Mouse (Mus musculus): ENCODE data around the gene Dgkq. TPM values are rescaled to one million over a fixed set of nuclear protein-coding genes. Genes with fewer than 3 reads are reported as not detected.
A peak's percentile ranks its signal among the peaks of the same experiment; 100 is the strongest.
"Not testable (repeated sequence)": the region's sequence is repeated elsewhere in the genome, so short reads cannot be mapped to it uniquely, and the experiment has no call there.

Dgkq gene
- polyA plus RNA-seq, 1 experiment from 2014 or later, result 9.1 TPM

GRCm38 (mm10) chr5:108647311-108647710 is 22.2 kb downstream of the Dgkq start:
- ATAC-seq (ENCODE audit: insufficient number of reproducible peaks, insufficient read depth, low FRiP score, low read depth), result no peak
- 84% methylated on average over 2 of the region's 2 CpGs for WGBS
- Histone ChIP-seq H3K4me3 (ENCODE audit: low read depth, low read length) (no peak overlapping the region), H3K4me2 (replicated peaks; ENCODE audit: low read depth, low read length) (no peak overlapping the region), H3K36me3 (ENCODE audit: control insufficient read depth, insufficient read depth, low read length) (peaks cover 34% of the 10 kb centered on the region), H3K27ac (ENCODE audit: low read length) (no peak overlapping the region), H3K4me1 (ENCODE audit: control insufficient read depth, insufficient read depth, low read length) (no peaks in the 10 kb centered on the region), H3K9me3 (ENCODE audit: control insufficient read depth, low read depth, low read length) (no peaks in the 10 kb centered on the region), H3K27me3 (ENCODE audit: control insufficient read depth, insufficient read depth, low read length) (no peaks in the 10 kb centered on the region), H3K9ac (replicated peaks; ENCODE audit: low read depth, low read length) (no peak overlapping the region)

GRCm38 (mm10) chr5:108646343-108646660 is 23.2 kb downstream of the Dgkq start:
- Histone ChIP-seq H3K9me3 (ENCODE audit: control insufficient read depth, low read depth, low read length) (no peaks in the 10 kb centered on the region), H3K27me3 (ENCODE audit: control insufficient read depth, insufficient read depth, low read length) (no peaks in the 10 kb centered on the region), H3K4me2 (replicated peaks; ENCODE audit: low read depth, low read length) (no peak overlapping the region), H3K9ac (replicated peaks; ENCODE audit: low read depth, low read length) (no peak overlapping the region), H3K4me1 (ENCODE audit: control insufficient read depth, insufficient read depth, low read length) (no peaks in the 10 kb centered on the region), H3K4me3 (ENCODE audit: low read depth, low read length) (no peak overlapping the region), H3K27ac (ENCODE audit: low read length) (no peak overlapping the region), H3K36me3 (ENCODE audit: control insufficient read depth, insufficient read depth, low read length) (peaks cover 36% of the 10 kb centered on the region)
- WGBS, result 83% methylated on average over 3 of the region's 3 CpGs
- no peak for ATAC-seq (ENCODE audit: insufficient number of reproducible peaks, insufficient read depth, low FRiP score, low read depth)

- no peak overlapping the region for H3K4me2 ChIP-seq (replicated peaks; ENCODE audit: low read depth, low read length)
- no peak overlapping the region for H3K4me3 ChIP-seq (ENCODE audit: low read depth, low read length)
- no peak overlapping the region for H3K27ac ChIP-seq (ENCODE audit: low read length)
- no peaks in the 10 kb centered on the region for H3K9me3 ChIP-seq (ENCODE audit: control insufficient read depth, low read depth, low read length)
- H3K4me1 ChIP-seq (ENCODE audit: control insufficient read depth, insufficient read depth, low read length), result no peaks in the 10 kb centered on the region
- ATAC-seq (ENCODE audit: insufficient number of reproducible peaks, insufficient read depth, low FRiP score, low read depth), result no peak
- H3K36me3 ChIP-seq (ENCODE audit: control insufficient read depth, insufficient read depth, low read length), result peaks cover 36% of the 10 kb centered on the region
- no peaks in the 10 kb centered on the region for H3K27me3 ChIP-seq (ENCODE audit: control insufficient read depth, insufficient read depth, low read length)
- H3K9ac ChIP-seq (replicated peaks; ENCODE audit: low read depth, low read length), result no peak overlapping the region
- 95% methylated on average over 9 of the region's 9 CpGs for WGBS
Measured at GRCm38 (mm10) chr5:108645651-108646342, 23.7 kb downstream of the Dgkq start.

- no peak overlapping the region for H3K27ac ChIP-seq (ENCODE audit: low read length)
- H3K4me2 ChIP-seq (replicated peaks; ENCODE audit: low read depth, low read length), result no peak overlapping the region
- H3K4me1 ChIP-seq (ENCODE audit: control insufficient read depth, insufficient read depth, low read length), result no peaks in the 10 kb centered on the region
- no peak overlapping the region for H3K4me3 ChIP-seq (ENCODE audit: low read depth, low read length)
- no peak for ATAC-seq (ENCODE audit: insufficient number of reproducible peaks, insufficient read depth, low FRiP score, low read depth)
- H3K9ac ChIP-seq (replicated peaks; ENCODE audit: low read depth, low read length), result no peak overlapping the region
- H3K27me3 ChIP-seq (ENCODE audit: control insufficient read depth, insufficient read depth, low read length), result no peaks in the 10 kb centered on the region
- H3K36me3 ChIP-seq (ENCODE audit: control insufficient read depth, insufficient read depth, low read length), result peaks cover 28% of the 10 kb centered on the region
- WGBS, result 73% methylated on average over 2 of the region's 2 CpGs
- no peaks in the 10 kb centered on the region for H3K9me3 ChIP-seq (ENCODE audit: control insufficient read depth, low read depth, low read length)
Measured at GRCm38 (mm10) chr5:108643674-108644073, 25.8 kb downstream of the Dgkq start.

- peaks cover 3% of the 10 kb centered on the region; the same call in 1 of the 2 replicates for H3K36me3 ChIP-seq (ENCODE audit: control insufficient read depth, insufficient read depth, low read length)
- ATAC-seq (ENCODE audit: insufficient number of reproducible peaks, insufficient read depth, low FRiP score, low read depth), result no peak
- WGBS, result 68% methylated on average over 4 of the region's 4 CpGs
- H3K9ac ChIP-seq (replicated peaks; ENCODE audit: low read depth, low read length), result no peak overlapping the region
- no peaks in the 10 kb centered on the region for H3K4me1 ChIP-seq (ENCODE audit: control insufficient read depth, insufficient read depth, low read length)
- no peaks in the 10 kb centered on the region for H3K9me3 ChIP-seq (ENCODE audit: control insufficient read depth, low read depth, low read length)
- no peak overlapping the region for H3K4me3 ChIP-seq (ENCODE audit: low read depth, low read length)
- H3K4me2 ChIP-seq (replicated peaks; ENCODE audit: low read depth, low read length), result no peak overlapping the region
- no peak overlapping the region for H3K27ac ChIP-seq (ENCODE audit: low read length)
- no peaks in the 10 kb centered on the region for H3K27me3 ChIP-seq (ENCODE audit: control insufficient read depth, insufficient read depth, low read length)
Measured at GRCm38 (mm10) chr5:108636172-108636571, 33.3 kb downstream of the Dgkq start.

- H3K36me3 ChIP-seq (ENCODE audit: control insufficient read depth, insufficient read depth, low read length); H3K4me3 ChIP-seq (ENCODE audit: low read depth, low read length); H3K27me3 ChIP-seq (ENCODE audit: control insufficient read depth, insufficient read depth, low read length); H3K4me2 ChIP-seq (replicated peaks; ENCODE audit: low read depth, low read length); H3K9ac ChIP-seq (replicated peaks; ENCODE audit: low read depth, low read length); H3K9me3 ChIP-seq (ENCODE audit: control insufficient read depth, low read depth, low read length); ATAC-seq (ENCODE audit: insufficient number of reproducible peaks, insufficient read depth, low FRiP score, low read depth); H3K4me1 ChIP-seq (ENCODE audit: control insufficient read depth, insufficient read depth, low read length); H3K27ac ChIP-seq (ENCODE audit: low read length): not testable (repeated sequence)
- 93% methylated on average over 2 of the region's 3 CpGs for WGBS
Measured at GRCm38 (mm10) chr5:108634088-108634487, 35.4 kb downstream of the Dgkq start.

- H3K9ac ChIP-seq (replicated peaks; ENCODE audit: low read depth, low read length), result no peak overlapping the region
- no peaks in the 10 kb centered on the region; the same call in 1 of the 2 replicates for H3K36me3 ChIP-seq (ENCODE audit: control insufficient read depth, insufficient read depth, low read length)
- H3K4me1 ChIP-seq (ENCODE audit: control insufficient read depth, insufficient read depth, low read length), result peaks cover 6% of the 10 kb centered on the region
- no peak overlapping the region for H3K4me2 ChIP-seq (replicated peaks; ENCODE audit: low read depth, low read length)
- H3K27me3 ChIP-seq (ENCODE audit: control insufficient read depth, insufficient read depth, low read length), result no peaks in the 10 kb centered on the region
- H3K4me3 ChIP-seq (ENCODE audit: low read depth, low read length), result no peak overlapping the region
- H3K9me3 ChIP-seq (ENCODE audit: control insufficient read depth, low read depth, low read length), result no peaks in the 10 kb centered on the region
- 83% methylated on average over 4 of the region's 4 CpGs for WGBS
- ATAC-seq (ENCODE audit: insufficient number of reproducible peaks, insufficient read depth, low FRiP score, low read depth), result no peak
- no peak overlapping the region for H3K27ac ChIP-seq (ENCODE audit: low read length)
Measured at GRCm38 (mm10) chr5:108633676-108634075, 35.8 kb downstream of the Dgkq start.

GRCm38 (mm10) chr5:108629634-108630483 is 39.6 kb downstream of the Dgkq start, which contains the start of the genes Gak and Tmem175:
TSS of gene Gak (minus strand) at chr5:108629755.
TSS of gene Tmem175 (plus strand) at chr5:108629770.
- peak within 1 kb of the TSS; percentile 89 for H3K9ac ChIP-seq (replicated peaks; ENCODE audit: low read depth, low read length)
- ATAC-seq (ENCODE audit: insufficient number of reproducible peaks, insufficient read depth, low FRiP score, low read depth), result peak; percentile 97
- peaks cover 6% of the 10 kb centered on the region for H3K4me1 ChIP-seq (ENCODE audit: control insufficient read depth, insufficient read depth, low read length)
- under 1% methylated on average over 58 of the region's 58 CpGs for WGBS
- H3K4me3 ChIP-seq (ENCODE audit: low read depth, low read length), result peak within 1 kb of the TSS; percentile 89
- no peaks in the 10 kb centered on the region for H3K27me3 ChIP-seq (ENCODE audit: control insufficient read depth, insufficient read depth, low read length)
- no peaks in the 10 kb centered on the region for H3K36me3 ChIP-seq (ENCODE audit: control insufficient read depth, insufficient read depth, low read length)
- peak within 1 kb of the TSS; percentile 49 for H3K27ac ChIP-seq (ENCODE audit: low read length)
- peak within 1 kb of the TSS; percentile 96 for H3K4me2 ChIP-seq (replicated peaks; ENCODE audit: low read depth, low read length)
- no peaks in the 10 kb centered on the region for H3K9me3 ChIP-seq (ENCODE audit: control insufficient read depth, low read depth, low read length)
